Mouse (Mus musculus) layer of hippocampus, postnatal 25 days (tissue): ENCODE results near the gene Aff4. TPM values are rescaled to one million over a fixed set of nuclear protein-coding genes. Genes with fewer than 3 reads are reported as not detected.
A peak's percentile ranks its signal among the peaks of the same experiment; 100 is the strongest.

Experiments
- DNase-seq, 2 experiments: peaks; one replicate each; pipeline ENCODE4 v3.0.0; 2022; ENCODE audit warnings: mixed read lengths in 2 of 2, low spot score in 1 of 2; ENCODE audit errors: extremely low spot score in 1 of 2
- microRNA-seq, 2 experiments: library from miRNA; unstranded; fragments of <30 nt; microRNA quantifications; one replicate each; pipeline ENCODE4 v1.2.0; 2021
- total RNA-seq, 2 experiments: library from RNA; stranded (reverse); gene quantifications; 2 replicates each; pipeline ENCODE4 v1.2.3; 2021

The Aff4 gene
- total RNA-seq, 2 experiments from 2014 or later = 199 to 222 TPM

DNA sequence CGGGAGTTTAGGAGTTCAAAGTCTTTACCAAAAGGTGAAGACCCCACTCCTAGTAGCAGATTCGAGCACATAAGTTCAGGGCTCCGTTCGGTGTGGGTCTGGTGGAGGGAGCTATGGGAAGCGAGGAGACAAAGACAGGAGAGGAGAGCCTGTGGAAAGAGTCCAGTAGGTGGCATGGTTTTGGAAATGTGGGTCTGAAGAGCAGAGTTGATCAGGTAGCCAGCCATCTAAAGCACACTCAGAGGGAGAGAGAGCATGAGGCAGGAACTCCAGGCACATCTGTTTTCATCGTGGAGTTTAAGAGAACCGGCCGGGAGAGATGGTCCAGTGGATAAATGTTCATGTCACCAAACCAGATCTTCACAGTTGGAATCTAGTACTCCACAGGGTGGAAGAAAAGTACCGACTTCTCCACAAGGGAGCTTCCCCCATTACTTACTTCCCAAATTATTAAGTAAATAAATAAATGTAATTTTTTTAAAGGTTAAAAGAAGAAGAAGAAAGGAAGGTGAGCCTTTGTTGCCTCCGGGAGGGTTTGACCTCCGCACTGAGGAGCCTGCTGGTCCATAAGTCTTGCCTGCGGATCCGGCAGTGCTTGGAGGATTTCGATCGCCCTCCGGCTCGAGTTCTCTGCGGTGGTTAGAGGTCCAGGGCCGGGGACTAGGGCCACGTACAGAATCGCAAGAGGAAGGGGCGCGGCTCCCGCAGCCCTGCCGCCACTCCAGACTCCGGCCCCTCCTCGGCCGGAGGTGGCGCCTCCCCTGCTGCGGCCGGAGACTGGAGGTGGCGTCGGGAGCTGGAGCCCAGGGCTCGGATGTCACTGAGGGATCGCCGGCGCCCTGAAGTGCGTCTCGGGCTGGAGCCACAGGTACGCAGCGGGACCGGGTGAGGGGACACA lies 106.1 kb downstream of the Aff4 start, which contains the start of the genes Gm10447 and Shroom1:
Gene Gm10447, minus strand, starts transcription at position 637 of the 898 bp plus-strand sequence.
Gene Shroom1, plus strand, starts transcription at position 732 of the 898 bp plus-strand sequence.
- DNase-seq = no peak

DNA sequence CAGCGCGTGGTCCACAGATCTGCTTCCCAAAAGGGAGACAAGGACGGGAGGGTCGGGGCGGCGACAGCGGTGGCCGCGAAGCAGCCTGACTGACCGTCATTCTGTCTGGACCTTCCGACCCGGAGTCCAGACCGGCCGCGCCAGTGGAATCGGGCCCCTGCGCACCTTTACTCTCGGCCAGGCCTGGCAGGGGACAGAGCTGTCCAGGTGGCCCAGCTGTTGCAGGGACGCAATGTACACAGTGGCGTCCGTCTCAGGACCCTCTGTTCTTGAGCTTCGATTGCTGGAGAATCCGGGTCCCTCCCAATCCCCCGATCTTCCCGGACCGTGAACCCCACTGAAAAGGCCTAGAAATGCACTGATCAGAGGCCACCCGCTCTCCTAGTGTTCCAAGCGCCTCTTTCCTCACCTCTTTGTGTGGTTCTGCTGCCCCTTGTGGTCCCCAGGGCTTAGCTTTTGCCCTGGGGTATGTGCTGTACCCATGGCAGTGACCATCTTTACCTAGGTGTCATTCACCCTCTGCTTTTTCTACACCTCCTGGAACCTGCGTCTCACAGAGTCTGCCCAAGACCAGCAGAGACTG lies 106.8 kb downstream of the Aff4 start:
- DNase-seq = no peak

- no peak for DNase-seq
Measured at GRCm38 (mm10) chr11:53458996-53459395, 108.4 kb downstream of the Aff4 start.

DNA sequence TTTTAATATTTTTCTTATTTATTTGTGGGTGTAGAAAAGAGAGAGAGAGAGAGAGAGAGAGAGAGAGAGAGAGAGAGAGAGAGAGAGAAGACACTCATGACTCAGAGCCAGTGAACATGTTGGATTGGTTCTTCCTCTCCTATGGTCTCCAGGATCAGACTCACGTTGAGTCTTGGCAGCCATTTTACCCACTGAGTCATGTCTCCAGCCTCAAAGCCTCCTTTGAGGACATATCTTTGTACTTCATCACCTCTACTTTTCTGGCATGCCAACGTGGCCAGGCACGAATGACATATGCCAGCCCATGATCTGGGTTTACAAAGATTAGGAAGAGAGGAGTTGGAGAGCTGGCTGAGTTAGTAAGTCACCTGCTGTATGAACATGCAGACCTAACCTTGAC lies 109.6 kb downstream of the Aff4 start:
- DNase-seq = no peak

GRCm38 (mm10) chr11:53461727-53462126 lies 111.1 kb downstream of the Aff4 start:
- DNase-seq = no peak

- no peak for DNase-seq
Measured at GRCm38 (mm10) chr11:53463551-53464424, 113.2 kb downstream of the Aff4 start.

GRCm38 (mm10) chr11:53466231-53466971 lies 115.8 kb downstream of the Aff4 start:
- DNase-seq = peak; percentile 76 to 91

DNA sequence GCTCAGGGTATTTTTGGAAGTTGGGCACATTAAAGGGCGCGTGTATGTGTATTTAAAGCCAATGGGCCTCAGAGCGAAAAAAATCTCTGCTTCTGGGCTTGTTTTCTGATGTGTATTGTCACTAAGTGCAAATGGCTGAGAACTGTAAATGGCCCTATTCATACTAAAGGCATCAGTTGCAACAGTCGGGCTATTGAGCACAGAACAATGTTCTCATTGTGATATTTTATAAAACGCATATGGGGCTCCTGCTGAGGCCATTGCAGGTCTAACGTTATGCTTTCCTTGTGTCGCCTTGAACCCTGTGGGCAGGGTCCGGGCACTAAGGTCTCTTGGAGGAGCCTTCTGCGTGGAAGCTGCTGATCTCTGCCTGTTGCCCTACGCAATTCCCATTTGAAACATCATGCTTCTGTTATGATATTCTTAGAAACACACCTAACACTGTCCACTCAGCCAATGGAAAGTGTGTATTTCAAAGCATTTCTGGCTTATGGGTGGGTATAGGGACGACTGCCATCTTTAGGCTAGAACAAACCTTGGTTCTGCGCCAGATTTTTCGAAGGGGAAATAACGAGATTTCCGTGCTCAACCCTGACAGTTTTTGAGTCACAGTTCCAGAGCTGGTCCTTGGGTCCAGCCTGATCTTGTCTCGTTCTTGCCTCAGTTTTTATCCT lies 118.8 kb downstream of the Aff4 start:
- no peak for DNase-seq

GRCm38 (mm10) chr11:53469968-53470695 lies 119.5 kb downstream of the Aff4 start, which contains the start of gene Gm9837:
TSS of gene Gm9837 (minus strand) at chr11:53470479.
- peak; percentile 82 to 98 for DNase-seq

Small RNA genes lying within 50 kb of the gene (microRNA-seq; reads per million reads assigned to microRNA genes)
- 0 to 0.18 reads per million in 2 experiments for gene Mir6920

Other genes starting within 250 kb of the Aff4 start
- gene Hspa4, start 50.4 kb upstream of the Aff4 start, total RNA-seq = 100 to 1,000 TPM; 173 to 178 TPM
- 10 to 100 TPM in 1 of 2 experiments, 1 to 10 TPM in 1; 9.3 to 10.2 TPM for gene Zcchc10, start 26.2 kb upstream of the Aff4 start, total RNA-seq
- gene Leap2, start 72.3 kb downstream of the Aff4 start, total RNA-seq = not detected
- 100 to 1,000 TPM; 444 to 504 TPM for gene Uqcrq, start 80.0 kb downstream of the Aff4 start, total RNA-seq
- 1 to 10 TPM in 1 of 2 experiments, under 1 TPM in 1; 0.64 to 1.1 TPM for gene Gdf9, start 80.2 kb downstream of the Aff4 start, total RNA-seq
- gene Gm10447, start 106.3 kb downstream of the Aff4 start, total RNA-seq = under 1 TPM; 0.12 to 0.26 TPM
- gene Shroom1, start 106.4 kb downstream of the Aff4 start, total RNA-seq = 1 to 10 TPM; 3.8 to 4.1 TPM
- not detected for gene Gm9837, start 119.6 kb downstream of the Aff4 start, total RNA-seq
- gene Gm9945, start 129.3 kb downstream of the Aff4 start, total RNA-seq = 1 to 10 TPM; 1.8 to 2.5 TPM
- gene Sowaha, start 129.4 kb downstream of the Aff4 start, total RNA-seq = 100 to 1,000 TPM; 125 to 132 TPM
- 100 to 1,000 TPM; 252 to 260 TPM for gene Sept8, start 168.4 kb downstream of the Aff4 start, total RNA-seq
- 100 to 1,000 TPM; 120 to 131 TPM for gene Kif3a, start 216.5 kb downstream of the Aff4 start, total RNA-seq